ENCODE assay signal across 23 mouse cellular contexts in genomic region chr7:131257309-131257708, GRCm38 (mm10).
"Had no signal": no experiment of that assay in that cellular context is flagged by ENCODE, and none has a peak within 500 bp of the region (broad histone marks: within the 10 kb centered on the region; RNA-seq: fewer than 3 reads in every experiment).

No protein-coding gene starts in this region.

- H3K4me1 ChIP-seq: heart, embryonic 13.5 days; hindbrain, embryonic 13.5 days; hindbrain, embryonic 15.5 days; kidney, embryonic 15.5 days; limb, embryonic 13.5 days had no signal

- H3K27me3 ChIP-seq: heart, embryonic 13.5 days; heart, embryonic 15.5 days; hindbrain, embryonic 13.5 days; hindbrain, embryonic 15.5 days; kidney, embryonic 15.5 days; limb, embryonic 13.5 days had no signal

- H3K9ac ChIP-seq: forebrain, postnatal 0 days; heart, embryonic 13.5 days; heart, embryonic 15.5 days; hindbrain, embryonic 13.5 days; hindbrain, embryonic 15.5 days; kidney, embryonic 15.5 days; limb, embryonic 13.5 days had no signal

- ATAC-seq: forebrain, postnatal 0 days; hindbrain, postnatal 0 days had no signal

- H3K9me3 ChIP-seq: heart, embryonic 13.5 days; heart, embryonic 15.5 days; hindbrain, embryonic 13.5 days; hindbrain, embryonic 15.5 days; kidney, embryonic 15.5 days; limb, embryonic 13.5 days had no signal

- H3K27ac ChIP-seq: heart, adult 2 months; heart, embryonic 13.5 days; heart, embryonic 15.5 days; hindbrain, embryonic 13.5 days; hindbrain, embryonic 15.5 days; hindbrain, postnatal 0 days; kidney, embryonic 15.5 days; kidney, postnatal 0 days; limb, embryonic 13.5 days had no signal

- H3K4me3 ChIP-seq: heart, adult 2 months; heart, embryonic 13.5 days; heart, embryonic 15.5 days; hindbrain, embryonic 13.5 days; hindbrain, embryonic 15.5 days; kidney, embryonic 15.5 days; limb, embryonic 13.5 days had no signal

- H3K36me3 ChIP-seq: heart, embryonic 13.5 days; heart, embryonic 15.5 days; hindbrain, embryonic 13.5 days; hindbrain, embryonic 15.5 days; kidney, embryonic 15.5 days; limb, embryonic 13.5 days had no signal

- DNase-seq: forebrain, postnatal 0 days; gastrocnemius, postnatal 14 days; gastrocnemius, postnatal 36 days; heart, adult 11 months; heart, adult 2 months; heart, postnatal 14 days; kidney, adult 11 months; kidney, adult 2 months; kidney, adult 9 months; kidney, postnatal 14 days; kidney, postnatal 36 days; layer of hippocampus, adult 9-11 months; layer of hippocampus, postnatal 36 days; left cerebral cortex, postnatal 4 days had no signal

- H3K4me2 ChIP-seq: heart, embryonic 11.5 days; heart, embryonic 13.5 days; heart, embryonic 15.5 days; hindbrain, embryonic 13.5 days; hindbrain, embryonic 15.5 days; kidney, embryonic 15.5 days; limb, embryonic 13.5 days had no signal
